In the genomic region with DNA sequence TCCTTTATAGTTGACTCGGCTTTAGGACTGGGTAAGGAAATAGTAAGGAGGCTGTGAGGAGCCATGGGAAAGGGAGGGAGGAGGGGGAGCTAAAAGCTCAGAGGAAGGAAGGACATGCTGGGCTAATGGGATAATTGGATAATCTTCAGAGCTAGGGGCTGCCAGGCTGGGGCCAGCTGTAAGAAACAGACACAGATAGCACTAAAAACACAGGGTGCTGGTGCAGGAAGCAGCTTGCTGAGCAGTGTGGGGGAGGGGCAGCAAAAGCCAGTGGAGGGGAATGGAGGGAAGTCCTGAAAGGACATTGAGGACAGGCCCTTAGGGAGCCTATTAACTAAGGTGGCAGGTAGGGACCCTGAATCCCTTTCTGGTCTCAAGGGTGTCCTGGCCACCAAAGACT, we compare ENCODE assay signal across 7 mouse cellular contexts. TPM values are rescaled to one million over a fixed set of nuclear protein-coding genes. Genes with fewer than 3 reads are reported as not detected.
DNase-seq lines count a peak whose midpoint lies in the region; ATAC-seq lines count a peak whose summit lies in the region.
"Not testable (repeated sequence)": the region's sequence is repeated elsewhere in the genome, so short reads cannot be mapped to it uniquely, and the experiment has no call there.
"Had no signal": no experiment of that assay in that cellular context is flagged by ENCODE, and none has a peak within 500 bp of the region (broad histone marks: within the 10 kb centered on the region; RNA-seq: fewer than 3 reads in every experiment).

No protein-coding gene starts in this region.

- not testable (repeated sequence) for H3K9me3 ChIP-seq in forebrain, embryonic 14.5 days (replicated peaks; ENCODE audit: control insufficient read depth, low read length); heart, embryonic 13.5 days; intestine, embryonic 14.5 days (ENCODE audit: control insufficient read depth, low read length); liver, embryonic 11.5 days (ENCODE audit: control insufficient read depth, low read length); lung, embryonic 16.5 days (ENCODE audit: control insufficient read depth, low read length)

- DNase-seq in forebrain, embryonic 14.5 days (ENCODE audit: low spot score); intestine, embryonic 14.5 days (ENCODE audit: low spot score); liver, embryonic 11.5 days (ENCODE audit: low spot score): not testable (repeated sequence)
- peak; percentile 8 for DNase-seq in retina, postnatal 7 days (ENCODE audit: low read depth, low spot score)

- not testable (repeated sequence) for H3K4me3 ChIP-seq in forebrain, embryonic 14.5 days (ENCODE audit: low read depth, low read length); heart, embryonic 13.5 days; intestine, embryonic 14.5 days (ENCODE audit: low read depth, low read length); liver, embryonic 11.5 days (ENCODE audit: low read depth, low read length); lung, embryonic 16.5 days (ENCODE audit: low read length)

- H3K27ac ChIP-seq in forebrain, embryonic 14.5 days (ENCODE audit: low read depth, low read length); intestine, embryonic 14.5 days (ENCODE audit: low read depth); liver, embryonic 11.5 days (ENCODE audit: low read depth, low read length); lung, embryonic 16.5 days (ENCODE audit: low read length): not testable (repeated sequence)
- H3K27ac ChIP-seq in heart, embryonic 13.5 days (replicated peaks), result 0 out of 2 replicates have a peak overlapping the region, but pooled peaks have one; percentile 56

- not testable (repeated sequence) for H3K9ac ChIP-seq in forebrain, embryonic 14.5 days (ENCODE audit: low read length); heart, embryonic 13.5 days; intestine, embryonic 14.5 days (ENCODE audit: low read length); liver, embryonic 11.5 days (ENCODE audit: low read depth, low read length); lung, embryonic 16.5 days (ENCODE audit: low read length)

- not testable (repeated sequence) for H3K4me2 ChIP-seq in forebrain, embryonic 14.5 days (ENCODE audit: low read length); heart, embryonic 13.5 days; intestine, embryonic 14.5 days (ENCODE audit: low read length); liver, embryonic 11.5 days; lung, embryonic 16.5 days (ENCODE audit: low read depth, low read length)

- H3K36me3 ChIP-seq in forebrain, embryonic 14.5 days (ENCODE audit: control insufficient read depth, insufficient read depth, low read length); heart, embryonic 13.5 days; intestine, embryonic 14.5 days (ENCODE audit: control insufficient read depth, insufficient read depth, low read length); liver, embryonic 11.5 days (ENCODE audit: control insufficient read depth, insufficient read depth, low read length); lung, embryonic 16.5 days (ENCODE audit: control insufficient read depth, insufficient read depth, low read length): not testable (repeated sequence)

- peak; percentile 40; the same call in 1 of the 2 replicates for ATAC-seq in forebrain, embryonic 14.5 days
- ATAC-seq in heart, embryonic 13.5 days (ENCODE audit: extremely low read depth, insufficient number of reproducible peaks, low FRiP score, low TSS enrichment), result not testable (repeated sequence)
- 0 out of 2 replicates have a peak, but pooled peaks have one; percentile 47 for ATAC-seq in intestine, embryonic 14.5 days (replicated peaks; ENCODE audit: low FRiP score, low TSS enrichment, low read depth)
- ATAC-seq in liver, embryonic 11.5 days (replicated peaks; ENCODE audit: low FRiP score), result peak; percentile 34; the same call in 1 of the 2 replicates
- peak; percentile 28 for ATAC-seq in lung, embryonic 16.5 days (ENCODE audit: low read depth)

- not testable (repeated sequence) for H3K4me1 ChIP-seq in forebrain, embryonic 14.5 days (ENCODE audit: control insufficient read depth, insufficient read depth, low read length); heart, embryonic 13.5 days; intestine, embryonic 14.5 days (replicated peaks; ENCODE audit: control insufficient read depth, insufficient read depth, low read length); liver, embryonic 11.5 days (replicated peaks; ENCODE audit: control insufficient read depth, insufficient read depth, low read length); lung, embryonic 16.5 days (replicated peaks; ENCODE audit: control insufficient read depth, insufficient read depth, low read length)

- H3K27me3 ChIP-seq in forebrain, embryonic 14.5 days (replicated peaks; ENCODE audit: control insufficient read depth, insufficient read depth, low read length); heart, embryonic 13.5 days (replicated peaks); intestine, embryonic 14.5 days (replicated peaks; ENCODE audit: control insufficient read depth, insufficient read depth, low read length); liver, embryonic 11.5 days (replicated peaks; ENCODE audit: control insufficient read depth, insufficient read depth, low read length); lung, embryonic 16.5 days (ENCODE audit: control insufficient read depth, insufficient read depth, low read depth, low read length): not testable (repeated sequence)

- 88% methylated on average over 1 of the region's 1 CpGs for WGBS in forebrain, embryonic 14.5 days
- WGBS in heart, embryonic 13.5 days, result 46% methylated on average over 1 of the region's 1 CpGs
- 54% methylated on average over 1 of the region's 1 CpGs for WGBS in intestine, embryonic 14.5 days
- WGBS in liver, embryonic 11.5 days, result 59% methylated on average over 1 of the region's 1 CpGs
- WGBS in lung, embryonic 16.5 days, result 61% methylated on average over 1 of the region's 1 CpGs

RNA-seq across cellular contexts. Expression of gene Adora2a, which starts 27.9 kb away (rescaled TPM):
- polyA plus RNA-seq in forebrain, embryonic 14.5 days (2014; fragmentation: Nextera tagmentation; extraction: Ambion mirVana), result 8.8 and 12.5 TPM in 2 replicates
- polyA plus RNA-seq in heart, embryonic 13.5 days (2015; fragmentation: Nextera tagmentation; extraction: Ambion mirVana), result 3.4 and 4.6 TPM in 2 replicates
- 3.0 and 4.0 TPM in 2 replicates for polyA plus RNA-seq in intestine, embryonic 14.5 days (2014; fragmentation: Nextera tagmentation; extraction: Ambion mirVana)
- polyA plus RNA-seq in liver, embryonic 11.5 days (2014; fragmentation: Nextera tagmentation; extraction: Ambion mirVana), result 5.1 and 6.0 TPM in 2 replicates
- 8.9 and 9.2 TPM in 2 replicates for polyA plus RNA-seq in lung, embryonic 16.5 days (2015; fragmentation: Nextera tagmentation; extraction: Ambion mirVana)

RNA-seq across cellular contexts. Expression of gene Upb1, which starts 56.4 kb away (rescaled TPM):
- 0.11 and 0.14 TPM in 2 replicates for polyA plus RNA-seq in forebrain, embryonic 14.5 days (2014; fragmentation: Nextera tagmentation; extraction: Ambion mirVana)
- 0.23 and 0.42 TPM in 2 replicates for polyA plus RNA-seq in heart, embryonic 13.5 days (2015; fragmentation: Nextera tagmentation; extraction: Ambion mirVana)
- polyA plus RNA-seq in intestine, embryonic 14.5 days (2014; fragmentation: Nextera tagmentation; extraction: Ambion mirVana), result 0.13 and 0.38 TPM in 2 replicates
- 5.5 and 5.7 TPM in 2 replicates for polyA plus RNA-seq in liver, embryonic 11.5 days (2014; fragmentation: Nextera tagmentation; extraction: Ambion mirVana)
- polyA plus RNA-seq in lung, embryonic 16.5 days (2015; fragmentation: Nextera tagmentation; extraction: Ambion mirVana), result 0.44 and 1.6 TPM in 2 replicates
- polyA plus RNA-seq: forebrain, embryonic 13.5 days had no signal
